Mouse (Mus musculus): ENCODE measurements around the gene Spint2. TPM values are rescaled to one million over a fixed set of nuclear protein-coding genes. Genes with fewer than 3 reads are reported as not detected.

Spint2 gene
- polyA plus RNA-seq, 1 experiment from 2014 or later, result 28.4 TPM

- Histone ChIP-seq H3K9ac (no peak overlapping the region), H3K9me3 (replicated peaks) (no peaks in the 10 kb centered on the region), H3K36me3 (no peaks in the 10 kb centered on the region), H3K4me3 (no peak overlapping the region), H3K27me3 (replicated peaks) (peaks cover 32% of the 10 kb centered on the region), H3K4me2 (no peak overlapping the region), H3K4me1 (peaks cover 83% of the 10 kb centered on the region), H3K27ac (no peak overlapping the region)
- no peak for ATAC-seq
- 41% methylated on average over 9 of the region's 9 CpGs for WGBS (ENCODE audit: insufficient replicate concordance)
Observed at GRCm38 (mm10) chr7:29313572-29314261, 32.0 kb upstream of the Spint2 start.

DNA sequence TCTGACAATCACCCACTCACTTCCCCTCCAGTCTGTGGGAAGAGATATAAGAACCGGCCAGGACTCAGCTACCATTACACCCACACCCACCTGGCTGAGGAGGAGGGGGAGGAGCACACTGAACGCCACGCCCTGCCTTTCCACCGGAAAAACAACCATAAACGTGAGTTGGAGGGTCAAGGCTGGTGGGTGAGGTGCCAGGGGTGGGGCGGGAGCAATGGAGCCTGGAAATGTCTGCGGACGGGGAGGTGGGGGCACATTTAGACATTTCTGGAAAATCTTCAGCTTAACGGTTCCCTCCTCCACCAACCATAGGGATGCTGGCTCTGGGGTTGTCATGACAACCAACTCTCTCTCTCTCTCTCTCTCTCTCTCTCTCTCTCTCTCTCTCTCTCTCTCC is 31.3 kb upstream of the Spint2 start:
- no peak overlapping the region for H3K9ac ChIP-seq
- 0 out of 2 replicates have a peak overlapping the region, but pooled peaks have one; percentile 1 for H3K4me2 ChIP-seq
- WGBS (ENCODE audit: insufficient replicate concordance), result 30% methylated on average over 9 of the region's 9 CpGs
- no peak overlapping the region for H3K27ac ChIP-seq
- H3K36me3 ChIP-seq, result no peaks in the 10 kb centered on the region
- H3K4me1 ChIP-seq, result peaks cover 83% of the 10 kb centered on the region
- no peak overlapping the region for H3K4me3 ChIP-seq
- no peak for ATAC-seq
- H3K27me3 ChIP-seq (replicated peaks), result peaks cover 39% of the 10 kb centered on the region
- H3K9me3 ChIP-seq (replicated peaks), result no peaks in the 10 kb centered on the region

- H3K9ac ChIP-seq, result peak overlapping the region; percentile 49
- H3K27ac ChIP-seq, result no peak overlapping the region
- ATAC-seq, result no peak
- H3K4me2 ChIP-seq, result peak overlapping the region; percentile 94
- H3K9me3 ChIP-seq (replicated peaks), result no peaks in the 10 kb centered on the region
- H3K36me3 ChIP-seq, result no peaks in the 10 kb centered on the region
- H3K4me1 ChIP-seq, result peaks cover 78% of the 10 kb centered on the region
- H3K27me3 ChIP-seq (replicated peaks), result peaks cover 53% of the 10 kb centered on the region
- peak overlapping the region; percentile 55 for H3K4me3 ChIP-seq
- WGBS (ENCODE audit: insufficient replicate concordance), result 5% methylated on average over 5 of the region's 5 CpGs
Observed at GRCm38 (mm10) chr7:29309749-29310148, 28.0 kb upstream of the Spint2 start.

DNA sequence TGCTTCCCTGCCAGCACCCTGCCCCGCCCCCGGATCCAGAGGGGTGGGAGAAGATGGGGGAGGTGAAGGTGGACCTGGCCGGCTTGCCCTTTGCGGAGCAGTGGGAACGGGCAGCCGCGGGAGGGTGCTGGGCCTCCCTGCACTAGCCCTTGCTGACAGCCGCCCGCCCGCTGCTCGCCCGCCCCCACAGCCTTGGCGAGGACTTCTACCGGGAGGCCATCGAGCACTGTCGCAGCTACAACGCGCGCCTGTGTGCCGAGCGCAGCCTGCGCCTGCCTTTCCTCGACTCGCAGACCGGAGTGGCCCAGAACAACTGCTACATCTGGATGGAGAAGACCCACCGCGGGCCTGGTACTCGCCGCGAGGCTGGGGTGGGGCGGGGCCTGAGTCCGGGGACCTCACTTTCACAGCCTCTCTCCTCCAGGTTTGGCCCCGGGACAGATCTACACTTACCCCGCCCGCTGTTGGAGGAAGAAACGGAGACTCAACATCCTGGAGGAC is 27.6 kb upstream of the Spint2 start:
- WGBS (ENCODE audit: insufficient replicate concordance), result under 1% methylated on average over 36 of the region's 36 CpGs
- Histone ChIP-seq H3K27me3 (replicated peaks) (peaks cover 58% of the 10 kb centered on the region), H3K27ac (no peak overlapping the region), H3K4me2 (peak overlapping the region; percentile 94), H3K4me1 (peaks cover 80% of the 10 kb centered on the region), H3K4me3 (peak overlapping the region; percentile 55), H3K36me3 (no peaks in the 10 kb centered on the region), H3K9me3 (replicated peaks) (no peaks in the 10 kb centered on the region), H3K9ac (peak overlapping the region; percentile 49)
- peak; percentile 25 for ATAC-seq

- Histone ChIP-seq H3K27ac (no peak overlapping the region; the same call in 1 of the 2 replicates), H3K4me3 (peak overlapping the region; percentile 67)
- 2% methylated on average over 42 of the region's 42 CpGs for WGBS (ENCODE audit: insufficient replicate concordance)
Observed at GRCm38 (mm10) chr7:29307350-29308104, 25.8 kb upstream of the Spint2 start.

GRCm38 (mm10) chr7:29306619-29307018 is 24.9 kb upstream of the Spint2 start:
- Histone ChIP-seq H3K27me3 (replicated peaks) (peaks cover 85% of the 10 kb centered on the region), H3K4me2 (peak overlapping the region; percentile 94), H3K4me1 (peaks cover 68% of the 10 kb centered on the region), H3K4me3 (peak overlapping the region; percentile 67; the same call in 1 of the 2 replicates), H3K9ac (no peak overlapping the region), H3K36me3 (no peaks in the 10 kb centered on the region), H3K9me3 (replicated peaks) (no peaks in the 10 kb centered on the region), H3K27ac (no peak overlapping the region)
- 21% methylated on average over 7 of the region's 7 CpGs for WGBS (ENCODE audit: insufficient replicate concordance)
- no peak for ATAC-seq

More at GRCm38 (mm10) chr7:29307350-29308104, 25.8 kb upstream of the Spint2 start:
- no peaks in the 10 kb centered on the region for H3K9me3 ChIP-seq (replicated peaks)
- peak; percentile 82 for ATAC-seq
- H3K36me3 ChIP-seq, result no peaks in the 10 kb centered on the region
- H3K4me1 ChIP-seq, result peaks cover 70% of the 10 kb centered on the region
- peak overlapping the region; percentile 94 for H3K4me2 ChIP-seq
- H3K9ac ChIP-seq, result peak overlapping the region; percentile 67
- peaks cover 75% of the 10 kb centered on the region for H3K27me3 ChIP-seq (replicated peaks)

GRCm38 (mm10) chr7:29306108-29306507 is 24.4 kb upstream of the Spint2 start:
- H3K9ac ChIP-seq, result no peak overlapping the region
- 59% methylated on average over 7 of the region's 7 CpGs for WGBS (ENCODE audit: insufficient replicate concordance)
- peaks cover 70% of the 10 kb centered on the region for H3K4me1 ChIP-seq
- H3K9me3 ChIP-seq (replicated peaks), result no peaks in the 10 kb centered on the region
- H3K36me3 ChIP-seq, result no peaks in the 10 kb centered on the region
- no peak for ATAC-seq
- peaks cover 86% of the 10 kb centered on the region for H3K27me3 ChIP-seq (replicated peaks)
- H3K27ac ChIP-seq, result no peak overlapping the region
- H3K4me2 ChIP-seq, result no peak overlapping the region
- no peak overlapping the region for H3K4me3 ChIP-seq

GRCm38 (mm10) chr7:29305263-29305988 is 23.7 kb upstream of the Spint2 start:
- H3K4me2 ChIP-seq, result peak overlapping the region; percentile 80
- peaks cover 80% of the 10 kb centered on the region for H3K27me3 ChIP-seq (replicated peaks)
- H3K4me3 ChIP-seq, result peak overlapping the region; percentile 58
- WGBS (ENCODE audit: insufficient replicate concordance), result 26% methylated on average over 9 of the region's 9 CpGs
- H3K27ac ChIP-seq, result no peak overlapping the region
- ATAC-seq, result no peak
- no peaks in the 10 kb centered on the region for H3K9me3 ChIP-seq (replicated peaks)
- H3K4me1 ChIP-seq, result peaks cover 64% of the 10 kb centered on the region
- H3K36me3 ChIP-seq, result no peaks in the 10 kb centered on the region
- no peak overlapping the region for H3K9ac ChIP-seq

DNA sequence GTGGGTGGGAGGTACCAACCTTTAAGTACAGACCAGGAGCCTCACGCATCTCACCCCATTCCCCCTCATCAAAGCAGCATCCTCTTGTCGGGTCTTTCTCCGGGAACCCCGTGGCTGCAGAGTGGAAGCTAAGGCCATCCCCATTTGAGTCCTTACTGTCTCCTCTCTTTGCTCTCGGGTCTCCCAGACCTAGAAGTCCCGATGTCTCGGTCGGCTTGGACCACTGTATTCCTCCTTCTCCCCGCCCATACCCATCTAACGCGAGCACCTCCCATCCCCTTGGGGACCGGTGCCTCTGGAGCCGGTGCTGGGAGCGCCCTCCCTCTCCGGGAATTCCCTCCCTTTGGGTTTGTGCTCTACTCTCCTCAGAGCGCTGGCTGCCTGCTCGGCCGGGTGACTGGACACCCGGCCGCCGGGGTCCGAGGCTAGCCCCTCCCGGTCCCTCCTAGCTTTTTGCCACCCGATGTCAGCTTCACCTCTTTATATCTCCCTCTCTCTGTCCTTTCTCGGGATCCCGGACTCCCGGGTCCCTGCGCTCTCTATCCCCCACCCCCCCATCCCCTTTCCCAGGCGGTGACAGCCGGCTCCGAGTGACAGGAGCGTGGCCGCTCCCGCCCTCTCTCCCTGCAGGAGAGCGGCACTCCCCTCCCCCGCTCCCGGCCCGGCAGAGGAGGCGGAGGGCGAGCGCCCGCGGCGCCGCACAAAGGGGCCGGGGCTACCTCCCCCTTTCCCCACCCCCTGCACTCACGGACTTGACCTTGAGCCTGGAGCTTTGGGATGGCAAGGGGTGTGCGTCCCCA is 23.0 kb upstream of the Spint2 start:
- Histone ChIP-seq H3K4me3 (peak overlapping the region; percentile 58), H3K4me1 (peaks cover 57% of the 10 kb centered on the region), H3K9me3 (replicated peaks) (no peaks in the 10 kb centered on the region), H3K27me3 (replicated peaks) (peaks cover 80% of the 10 kb centered on the region), H3K9ac (no peak overlapping the region; the same call in 1 of the 2 replicates), H3K36me3 (no peaks in the 10 kb centered on the region), H3K4me2 (peak overlapping the region; percentile 80), H3K27ac (no peak overlapping the region)
- 3% methylated on average over 48 of the region's 48 CpGs for WGBS (ENCODE audit: insufficient replicate concordance)
- no peak for ATAC-seq

GRCm38 (mm10) chr7:29303738-29304462 is 22.2 kb upstream of the Spint2 start, which contains the start of gene Dpf1:
Dpf1 (plus strand) TSS chr7:29303951.
- H3K27me3 ChIP-seq (replicated peaks), result peaks cover 80% of the 10 kb centered on the region
- peak; percentile 69 for ATAC-seq
- no peaks in the 10 kb centered on the region for H3K9me3 ChIP-seq (replicated peaks)
- H3K4me3 ChIP-seq, result peak within 1 kb of the TSS; percentile 58
- no peaks in the 10 kb centered on the region for H3K36me3 ChIP-seq
- peak within 1 kb of the TSS; percentile 52 for H3K9ac ChIP-seq
- 1% methylated on average over 66 of the region's 67 CpGs for WGBS (ENCODE audit: insufficient replicate concordance)
- peak within 1 kb of the TSS; percentile 80 for H3K4me2 ChIP-seq
- no peak within 1 kb of the TSS for H3K27ac ChIP-seq
- peaks cover 49% of the 10 kb centered on the region for H3K4me1 ChIP-seq

Data from liver, embryonic 12.5 days (tissue).